Mouse (Mus musculus) CD4-positive, CD25-positive, alpha-beta regulatory T cell, adult 9 weeks (primary cell): ENCODE data around the gene Zfc3h1. TPM values are rescaled to one million over a fixed set of nuclear protein-coding genes. Genes with fewer than 3 reads are reported as not detected.

Experiments used
- polyA plus RNA-seq: library from polyadenylated mRNA; unstranded; fragments of 100-300 nt; shearing (Covaris generic); gene quantifications from one replicate; pipeline ENCODE4 v1.2.1, GENCODE M21; 2017

Zfc3h1 gene
- polyA plus RNA-seq, result 27.7 TPM

GRCm38 (mm10) chr10:115384221-115385017, at the start of gene Zfc3h1, which contains the start of gene Thap2:
Gene Zfc3h1 (plus strand): TSS chr10:115384959.
Gene Thap2 (minus strand): TSS chr10:115384443.

GRCm38 (mm10) chr10:115361840-115362622, 22.7 kb upstream of the Zfc3h1 start, which contains the start of gene Tmem19:
Gene Tmem19 (minus strand): TSS chr10:115362501.

Other genes starting within 250 kb of the Zfc3h1 start
- not detected for gene Tph2, start 199.9 kb upstream of the Zfc3h1 start, polyA plus RNA-seq
- 140 TPM for gene Tbc1d15, start 133.5 kb upstream of the Zfc3h1 start, polyA plus RNA-seq
- 4.2 TPM for gene Rab21, start 69.4 kb upstream of the Zfc3h1 start, polyA plus RNA-seq
- 72.5 TPM for gene Tmem19, start 22.5 kb upstream of the Zfc3h1 start, polyA plus RNA-seq
- gene Thap2, start 516 bp upstream of the Zfc3h1 start, polyA plus RNA-seq, result 17.4 TPM
- not detected for gene A930009A15Rik, start 185.0 kb downstream of the Zfc3h1 start, polyA plus RNA-seq
- not detected for gene Lgr5, start 202.8 kb downstream of the Zfc3h1 start, polyA plus RNA-seq